16 mouse cellular contexts compared by ENCODE assay signal in genomic region chr15:31428571-31428970, GRCm38 (mm10). TPM values are rescaled to one million over a fixed set of nuclear protein-coding genes. Genes with fewer than 3 reads are reported as not detected.
DNase-seq lines count a peak whose midpoint lies in the region; ATAC-seq lines count a peak whose summit lies in the region.
"Had no signal": no experiment of that assay in that cellular context is flagged by ENCODE, and none has a peak within 500 bp of the region (broad histone marks: within the 10 kb centered on the region; RNA-seq: fewer than 3 reads in every experiment).

No protein-coding gene starts in this region.

- no peak overlapping the region for H3K4me2 ChIP-seq in hindbrain, embryonic 14.5 days (replicated peaks)
- H3K4me2 ChIP-seq: embryonic facial prominence, embryonic 12.5 days had no signal

- H3K4me3 ChIP-seq in hindbrain, embryonic 14.5 days (replicated peaks; ENCODE audit: low read length): no peak overlapping the region
- H3K4me3 ChIP-seq: embryonic facial prominence, embryonic 12.5 days had no signal

- no peaks in the 10 kb centered on the region for H3K27me3 ChIP-seq in hindbrain, embryonic 14.5 days (ENCODE audit: control insufficient read depth, insufficient read depth, low read length)
- H3K27me3 ChIP-seq: embryonic facial prominence, embryonic 12.5 days had no signal

- WGBS in hindbrain, embryonic 14.5 days: 90% methylated on average over 12 of the region's 12 CpGs

- H3K27ac ChIP-seq in hindbrain, embryonic 14.5 days: no peak overlapping the region
- H3K27ac ChIP-seq: embryonic facial prominence, embryonic 12.5 days had no signal

- H3K9me3 ChIP-seq in hindbrain, embryonic 14.5 days (ENCODE audit: control insufficient read depth, low read length): no peaks in the 10 kb centered on the region
- H3K9me3 ChIP-seq: embryonic facial prominence, embryonic 12.5 days had no signal

- no peaks in the 10 kb centered on the region for H3K36me3 ChIP-seq in hindbrain, embryonic 14.5 days (replicated peaks; ENCODE audit: control insufficient read depth, insufficient read depth)
- H3K36me3 ChIP-seq: embryonic facial prominence, embryonic 12.5 days had no signal

- H3K4me1 ChIP-seq in hindbrain, embryonic 14.5 days (replicated peaks; ENCODE audit: control insufficient read depth, insufficient read depth, low read length): no peaks in the 10 kb centered on the region
- H3K4me1 ChIP-seq: embryonic facial prominence, embryonic 12.5 days had no signal

- H3K9ac ChIP-seq in hindbrain, embryonic 14.5 days: no peak overlapping the region
- H3K9ac ChIP-seq: embryonic facial prominence, embryonic 12.5 days; forebrain, postnatal 0 days had no signal

- DNase-seq in lung, adult 18-20 months: peak; percentile 23 to 42
- DNase-seq in lung, postnatal 14 days: no peak
- DNase-seq in left cerebral cortex, adult 8-10 months (ENCODE audit: low spot score in 2 of 2): peak; percentile 51 to 88
- peak; percentile 81 to 82 for DNase-seq in right cerebral cortex, postnatal 36 days (ENCODE audit: low spot score in 2 of 2)
- no peak for DNase-seq in hindbrain, embryonic 14.5 days (ENCODE audit: low spot score)
- no peak for DNase-seq in B cell, adult 2 months
- DNase-seq: adrenal gland, postnatal 10 days; cerebellum, adult 11-12 months; forebrain, postnatal 0 days; heart, adult 11 months; heart, postnatal 10 days; kidney, postnatal 10 days had no signal

- ATAC-seq in frontal cortex, adult (ENCODE audit: low TSS enrichment): peak; percentile 64
- no peak for ATAC-seq in hindbrain, embryonic 14.5 days (ENCODE audit: low FRiP score)
- ATAC-seq: forebrain, postnatal 0 days; inflammation-experienced regulatory T-cells, adult 6 months had no signal

RNA-seq across cellular contexts. Expression of gene Ropn1l, which starts 25.0 kb away (rescaled TPM):
- 1 to 10 TPM in 1 of 4 experiments, under 1 TPM in 2, not detected in 1; 0.53 to 1.3 (median 0.59) TPM for total RNA-seq in left cerebral cortex, adult 8-10 months (2022)
- polyA plus RNA-seq in hindbrain, embryonic 14.5 days (2014; fragmentation: Nextera tagmentation; extraction: Ambion mirVana): 2.4 and 2.8 TPM in 2 replicates
- total RNA-seq: megakaryocyte-erythroid progenitor cell, adult 5-6 weeks had no signal

Comparison
In these comparisons a context has a peak if more than half of its experiments do, and no peak if none do; other contexts are left out.
1. DNase-seq: peak in lung, adult 18-20 months (2 of 2), left cerebral cortex, adult 8-10 months (2 of 2) and right cerebral cortex, postnatal 36 days (2 of 2); none in lung, postnatal 14 days (single experiment), hindbrain, embryonic 14.5 days (single experiment) and B cell, adult 2 months (0 of 2).